Mouse (Mus musculus) olfactory bulb, adult 2 months (tissue): ENCODE results near the gene Patl1. TPM values are rescaled to one million over a fixed set of nuclear protein-coding genes. Genes with fewer than 3 reads are reported as not detected.

ENCODE experiments used
- H3K27ac ChIP-seq: fragments of 200-500 bp; 2 replicates; pipeline ENCODE4 v1.5.1; 2012; ENCODE audit warnings: low read depth, low read length; ENCODE audit not compliant: insufficient read depth
- H3K4me1 ChIP-seq: fragments of 200-500 bp; 2 replicates; pipeline ENCODE4 v1.6.1; 2012; ENCODE audit warnings: low read length; ENCODE audit not compliant: control insufficient read depth, insufficient read depth
- H3K4me3 ChIP-seq: fragments of 200-500 bp; 2 replicates; pipeline ENCODE4 v1.5.1; 2012; ENCODE audit warnings: mild to moderate bottlenecking, low read depth, low read length, moderate library complexity; ENCODE audit not compliant: insufficient read depth
- CTCF ChIP-seq: fragments of 200-500 bp; IDR thresholded peaks from 2 replicates; pipeline ENCODE4 v1.5.1; 2012; ENCODE audit warnings: low read depth, mild to moderate bottlenecking, low read length, moderate library complexity; ENCODE audit not compliant: insufficient read depth
- POLR2A ChIP-seq: fragments of 200-500 bp; IDR thresholded peaks from 2 replicates; pipeline ENCODE4 v1.6.1; 2012; ENCODE audit warnings: mild to moderate bottlenecking, low read depth, low read length, moderate library complexity; ENCODE audit not compliant: insufficient read depth
- WGBS: fragments of 180-500 bp; shearing (Covaris S2); methylation state at CpG from one replicate; pipeline ENCODE4 v1.1.7; 2018; 5-methylcytosine and 5-hydroxymethylcytosine counted together
- polyA plus RNA-seq: library from polyadenylated mRNA; stranded (reverse); fragments of >200 nt; gene quantifications from 2 replicates; pipeline ENCODE4 v1.2.4, GENCODE M21; 2012; ENCODE audit warnings: low replicate concordance; ENCODE audit not compliant: missing spikeins, insufficient read depth, insufficient read length

Gene Patl1
- polyA plus RNA-seq, 1 experiment, result not detected

DNA sequence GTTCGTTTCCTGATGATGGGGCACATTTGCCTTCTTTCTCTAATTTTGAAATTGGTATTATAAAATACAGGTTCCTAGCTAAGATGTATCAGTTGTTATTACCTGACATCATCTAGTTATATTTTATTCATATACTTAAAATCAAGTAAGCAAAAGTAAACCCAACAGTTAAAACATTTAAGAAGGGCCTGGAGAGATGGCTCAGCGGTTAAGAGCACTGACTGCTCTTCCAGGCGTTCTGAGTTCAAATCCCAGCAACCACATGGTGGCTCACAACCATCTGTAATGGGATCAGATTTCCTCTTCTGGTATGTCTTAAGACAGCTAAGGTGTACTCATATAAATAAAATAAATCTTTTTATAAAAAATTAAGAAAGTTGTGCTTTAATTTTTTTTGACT is 75.6 kb downstream of the Patl1 start:
- WGBS, result 92% methylated on average over 3 of the region's 3 CpGs
- H3K4me1 ChIP-seq, result no peaks in the 10 kb centered on the region
- TF ChIP-seq CTCF (no peak), POLR2A (no peak)
- no peak overlapping the region for H3K4me3 ChIP-seq
- no peak overlapping the region for H3K27ac ChIP-seq

DNA sequence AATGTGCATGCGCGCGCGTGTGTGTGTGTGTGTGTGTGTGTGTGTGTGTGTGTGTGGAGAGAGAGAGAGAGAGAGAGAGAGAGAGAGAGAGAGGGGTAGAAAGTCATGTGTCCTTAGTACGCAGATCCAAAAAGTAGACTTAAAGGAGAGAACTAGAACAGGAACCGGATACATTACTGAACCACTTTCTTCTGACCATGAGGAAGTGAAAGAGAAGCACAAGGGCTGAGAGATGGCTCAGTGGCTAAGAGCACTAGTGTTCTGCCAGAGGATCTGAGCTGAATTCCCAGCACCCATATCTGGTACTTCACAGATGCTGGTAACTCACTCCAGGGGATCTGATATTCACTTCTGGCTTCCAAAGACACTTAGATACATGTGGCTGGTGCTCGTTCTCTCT is 77.1 kb downstream of the Patl1 start:
- no peak overlapping the region for H3K4me3 ChIP-seq
- TF ChIP-seq CTCF (no peak), POLR2A (no peak)
- H3K27ac ChIP-seq, result no peak overlapping the region
- no peaks in the 10 kb centered on the region for H3K4me1 ChIP-seq
- 94% methylated on average over 7 of the region's 7 CpGs for WGBS

DNA sequence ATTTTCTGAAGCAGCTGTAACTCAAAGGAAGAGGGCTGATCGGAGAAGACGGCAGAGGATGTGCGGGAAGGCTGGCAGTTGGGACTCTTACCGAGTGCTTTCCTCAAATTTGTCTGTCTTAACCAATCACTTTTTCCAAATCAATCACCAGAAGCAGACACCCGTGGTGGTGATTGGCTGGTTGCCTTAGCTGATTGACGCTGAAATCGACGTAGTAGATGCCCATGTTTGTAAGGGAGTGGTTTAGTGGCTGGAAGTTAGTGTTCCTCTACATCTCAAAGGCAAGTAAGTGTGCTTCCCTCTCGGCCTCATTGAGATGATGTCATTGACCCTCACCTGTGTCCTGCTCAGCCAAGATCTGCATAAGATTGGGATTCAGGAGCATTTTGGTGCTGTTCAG is 79.8 kb downstream of the Patl1 start:
- TF ChIP-seq CTCF (no peak), POLR2A (no peak)
- H3K4me3 ChIP-seq, result no peak overlapping the region
- WGBS, result 94% methylated on average over 9 of the region's 9 CpGs
- H3K27ac ChIP-seq, result no peak overlapping the region
- H3K4me1 ChIP-seq, result no peaks in the 10 kb centered on the region

DNA sequence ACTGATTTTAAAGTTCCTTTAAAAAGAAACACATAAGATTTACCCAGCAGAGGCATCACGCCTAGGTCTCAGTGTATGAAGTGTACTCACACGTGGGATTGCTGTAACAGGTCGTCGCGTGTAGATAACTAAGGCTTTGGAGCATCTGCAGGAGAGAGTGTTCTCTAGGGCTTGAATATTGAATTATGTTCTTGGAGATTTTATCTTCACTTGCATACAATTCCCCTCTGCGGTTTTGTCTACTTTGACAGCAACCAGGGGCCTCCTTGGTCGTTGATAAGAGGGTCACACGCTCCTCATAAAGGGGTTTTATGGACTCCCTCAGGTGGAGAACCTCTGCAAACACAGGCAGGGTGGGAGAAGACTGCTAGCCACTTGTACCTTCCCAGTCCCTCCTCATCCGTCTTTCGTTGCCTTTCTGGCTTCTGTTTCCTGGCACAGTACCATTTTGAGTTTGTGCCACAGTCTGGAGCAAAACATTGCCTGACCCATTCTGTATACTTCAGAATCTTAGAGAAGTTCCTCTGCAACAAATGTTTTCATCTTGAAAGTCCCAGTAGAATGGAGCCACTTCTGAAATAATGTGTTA is 80.3 kb downstream of the Patl1 start:
- H3K4me3 ChIP-seq, result no peak overlapping the region

More for the DNA sequence above, 80.3 kb downstream of the Patl1 start:
- Histone ChIP-seq H3K27ac (no peak overlapping the region), H3K4me1 (no peaks in the 10 kb centered on the region)
- TF ChIP-seq CTCF (no peak), POLR2A (no peak)
- WGBS, result 79% methylated on average over 10 of the region's 10 CpGs

Other genes with a start within 250 kb of the Patl1 start
- not detected in 2 replicates for gene Oosp1, start 221.2 kb upstream of the Patl1 start, polyA plus RNA-seq
- gene Oosp3, start 215.3 kb upstream of the Patl1 start, polyA plus RNA-seq, result not detected in 2 replicates
- not detected in 2 replicates for gene Gif, start 164.8 kb upstream of the Patl1 start, polyA plus RNA-seq
- gene Mrpl16, start 142.0 kb upstream of the Patl1 start, polyA plus RNA-seq, result not detected in 2 replicates
- not detected in 2 replicates for gene Stx3, start 93.0 kb upstream of the Patl1 start, polyA plus RNA-seq
- not detected in 2 replicates for gene Olfr1417, start 73.2 kb upstream of the Patl1 start, polyA plus RNA-seq
- gene Olfr1418, start 51.3 kb upstream of the Patl1 start, polyA plus RNA-seq, result not detected in 2 replicates
- not detected in 2 replicates for gene Olfr1419, start 37.3 kb upstream of the Patl1 start, polyA plus RNA-seq
- not detected in 2 replicates for gene Olfr1420, start 25.8 kb upstream of the Patl1 start, polyA plus RNA-seq
- 158 TPM in 1 of 2 replicates, not detected in the other for gene Osbp, start 53.5 kb downstream of the Patl1 start, polyA plus RNA-seq
- not detected in 2 replicates for gene Olfr1423, start 128.9 kb downstream of the Patl1 start, polyA plus RNA-seq
- not detected in 2 replicates for gene Olfr1424, start 150.3 kb downstream of the Patl1 start, polyA plus RNA-seq
- gene Olfr1425, start 165.3 kb downstream of the Patl1 start, polyA plus RNA-seq, result not detected in 2 replicates
- gene Olfr1426, start 179.6 kb downstream of the Patl1 start, polyA plus RNA-seq, result not detected in 2 replicates
- not detected in 2 replicates for gene Olfr1427, start 190.9 kb downstream of the Patl1 start, polyA plus RNA-seq
- gene Olfr1428, start 203.5 kb downstream of the Patl1 start, polyA plus RNA-seq, result not detected in 2 replicates
- not detected in 2 replicates for gene Olfr76, start 210.8 kb downstream of the Patl1 start, polyA plus RNA-seq